Mouse (Mus musculus) colon, adult 2 months (tissue): Measurements from ENCODE around the gene Npdc1. TPM values are rescaled to one million over a fixed set of nuclear protein-coding genes. Genes with fewer than 3 reads are reported as not detected.

ENCODE experiments used
- polyA plus RNA-seq: library from polyadenylated mRNA; depleted of rRNA; stranded (reverse); fragments of >200 nt; gene quantifications from 2 replicates; pipeline ENCODE4 v1.2.3, GENCODE M21; 2012; rRNA removed

The Npdc1 gene
- polyA plus RNA-seq: 246 and 266 TPM in 2 replicates

DNA sequence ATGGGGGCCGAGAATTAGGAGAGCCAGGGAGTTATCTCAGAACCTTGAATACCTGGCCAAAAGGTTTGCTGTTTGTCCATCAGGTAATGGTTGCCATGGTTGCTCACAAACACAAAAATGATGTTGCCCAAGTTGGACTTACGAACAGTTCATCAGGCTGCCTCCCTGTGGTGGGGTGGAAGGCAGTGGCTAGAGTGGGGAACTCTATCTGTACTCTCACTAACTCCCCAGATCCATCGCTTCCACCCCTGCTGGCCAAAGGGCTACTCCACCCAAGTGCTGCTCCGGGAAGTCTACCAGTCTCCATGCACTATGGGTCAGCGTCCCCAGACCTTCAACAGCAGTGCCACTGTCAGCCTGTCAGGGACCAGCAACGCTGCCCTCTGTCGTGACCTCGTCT is at the start of gene Npdc1:
Gene Npdc1, plus strand, starts transcription at position 301 of the 400 bp plus-strand sequence.

DNA sequence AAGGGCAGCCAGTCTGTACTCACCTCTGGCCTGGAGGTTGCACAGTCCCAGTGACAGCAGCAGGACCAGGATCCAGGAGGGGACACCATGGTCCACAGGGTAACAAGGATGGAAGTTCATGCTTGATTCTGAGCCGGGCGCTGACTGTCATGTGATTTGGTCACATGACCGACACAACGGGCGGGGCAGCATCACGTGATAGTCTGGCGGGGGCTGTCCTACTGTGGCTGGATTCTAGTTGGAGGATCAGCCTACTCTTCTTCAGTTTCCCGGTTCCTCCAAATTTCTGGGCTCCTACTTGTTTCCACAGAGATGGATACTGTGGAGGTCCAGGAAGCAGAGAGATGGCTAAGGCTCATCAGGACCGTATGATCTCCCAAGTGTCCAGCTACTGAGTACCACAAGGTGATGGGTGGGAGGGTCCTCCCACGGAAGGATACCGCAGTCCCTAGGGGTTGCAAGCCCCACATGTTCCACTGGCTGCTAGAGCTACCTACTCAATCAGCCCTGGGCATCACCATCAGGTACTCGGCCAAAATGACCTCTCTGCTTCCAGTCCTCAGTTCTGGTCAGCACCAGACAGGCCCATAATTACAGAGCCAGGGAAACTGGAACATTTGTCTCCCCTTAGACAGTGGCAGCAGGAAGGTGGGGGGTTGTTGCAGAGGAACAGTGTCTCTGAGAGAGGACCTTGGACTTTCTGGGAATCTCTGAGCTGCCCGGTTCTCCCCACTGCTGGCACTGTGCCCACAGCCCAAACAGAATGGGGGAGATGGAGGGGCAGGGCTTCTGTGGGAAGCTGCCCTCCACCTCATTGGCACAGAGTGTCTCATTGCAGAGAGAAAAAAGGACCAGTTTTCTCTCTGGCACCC is 42.7 kb upstream of the Npdc1 start, which contains the start of gene Dpp7:
Gene Dpp7, minus strand, starts transcription at position 152 of the 872 bp plus-strand sequence.

DNA sequence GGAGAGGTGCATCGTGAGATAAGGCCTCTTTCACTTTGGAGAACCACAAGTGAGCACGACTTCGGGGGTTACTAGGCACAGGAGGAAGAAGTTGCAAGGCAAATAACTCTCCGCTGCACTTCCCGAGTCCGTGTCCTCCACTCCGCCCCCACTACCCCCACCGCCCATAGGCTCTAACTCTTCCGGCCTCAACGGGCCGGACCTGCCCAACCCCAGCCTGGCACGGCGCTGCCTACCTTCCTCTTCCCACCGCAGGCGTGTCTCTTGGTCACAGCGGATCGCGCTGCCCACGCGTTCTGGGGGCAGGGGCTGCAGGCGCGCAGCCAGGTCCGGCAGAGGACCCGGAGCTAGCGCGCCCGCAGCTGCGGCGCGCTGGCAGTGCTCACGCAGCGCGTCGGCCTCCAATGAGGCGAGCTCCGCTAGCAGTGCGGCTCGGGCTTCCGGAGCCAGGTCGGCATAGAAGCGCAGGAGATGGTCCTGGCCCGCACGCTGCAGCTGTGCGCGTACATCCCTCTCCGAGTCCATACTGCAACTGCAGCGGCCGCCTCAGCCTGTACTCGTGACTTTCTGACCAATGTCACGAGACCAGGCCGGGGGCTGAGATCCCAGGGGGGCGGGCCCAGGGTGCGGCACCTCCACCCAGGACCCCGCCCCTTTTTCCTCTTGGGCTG is 33.9 kb upstream of the Npdc1 start, which contains the start of gene Uap1l1:
Gene Uap1l1, minus strand, starts transcription at position 592 of the 671 bp plus-strand sequence.

DNA sequence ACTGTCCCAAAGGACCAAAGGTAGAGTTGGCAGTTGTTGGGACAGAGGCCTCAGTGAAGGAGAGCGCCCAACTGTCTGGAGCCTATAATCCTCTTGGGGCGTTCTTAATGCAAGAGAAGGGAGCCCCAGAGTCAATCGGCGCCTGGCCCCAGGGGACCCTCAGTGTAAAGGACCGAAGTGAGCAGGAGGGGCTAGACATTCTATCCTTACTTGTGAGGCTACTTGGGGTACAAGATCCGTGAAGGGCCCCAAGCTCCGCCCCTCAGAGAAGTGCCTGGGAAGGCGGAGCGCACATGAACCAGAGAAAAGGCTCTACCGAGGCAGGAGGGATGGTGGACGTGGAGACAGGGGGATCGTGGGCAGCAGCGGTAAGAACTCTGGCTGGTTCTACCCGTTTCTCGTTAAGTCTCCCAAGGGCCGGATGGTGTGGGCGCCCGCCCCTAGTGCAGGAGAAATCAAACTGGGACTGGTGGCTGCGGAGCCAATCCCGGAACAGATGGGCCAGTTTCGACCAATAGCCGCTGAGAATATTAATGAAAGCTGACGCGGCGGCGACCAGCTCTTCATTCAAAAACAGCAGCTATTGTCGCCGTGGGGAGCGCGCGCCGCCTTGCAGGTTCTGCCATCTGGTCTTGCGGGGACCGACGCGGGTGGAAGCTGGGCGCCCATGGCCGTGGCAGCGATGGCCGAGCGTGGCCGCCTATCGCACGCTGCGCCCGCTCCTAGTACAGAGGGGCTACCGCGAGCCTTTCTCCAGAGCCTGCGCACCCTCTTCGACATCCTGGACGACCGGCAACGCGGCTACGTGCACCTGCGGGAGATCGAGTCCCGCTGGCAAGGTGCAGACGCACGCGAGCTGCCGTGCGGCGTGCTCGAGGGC is 27.1 kb upstream of the Npdc1 start, which contains the start of gene Sapcd2:
Gene Sapcd2, plus strand, starts transcription at position 558 of the 880 bp plus-strand sequence.

DNA sequence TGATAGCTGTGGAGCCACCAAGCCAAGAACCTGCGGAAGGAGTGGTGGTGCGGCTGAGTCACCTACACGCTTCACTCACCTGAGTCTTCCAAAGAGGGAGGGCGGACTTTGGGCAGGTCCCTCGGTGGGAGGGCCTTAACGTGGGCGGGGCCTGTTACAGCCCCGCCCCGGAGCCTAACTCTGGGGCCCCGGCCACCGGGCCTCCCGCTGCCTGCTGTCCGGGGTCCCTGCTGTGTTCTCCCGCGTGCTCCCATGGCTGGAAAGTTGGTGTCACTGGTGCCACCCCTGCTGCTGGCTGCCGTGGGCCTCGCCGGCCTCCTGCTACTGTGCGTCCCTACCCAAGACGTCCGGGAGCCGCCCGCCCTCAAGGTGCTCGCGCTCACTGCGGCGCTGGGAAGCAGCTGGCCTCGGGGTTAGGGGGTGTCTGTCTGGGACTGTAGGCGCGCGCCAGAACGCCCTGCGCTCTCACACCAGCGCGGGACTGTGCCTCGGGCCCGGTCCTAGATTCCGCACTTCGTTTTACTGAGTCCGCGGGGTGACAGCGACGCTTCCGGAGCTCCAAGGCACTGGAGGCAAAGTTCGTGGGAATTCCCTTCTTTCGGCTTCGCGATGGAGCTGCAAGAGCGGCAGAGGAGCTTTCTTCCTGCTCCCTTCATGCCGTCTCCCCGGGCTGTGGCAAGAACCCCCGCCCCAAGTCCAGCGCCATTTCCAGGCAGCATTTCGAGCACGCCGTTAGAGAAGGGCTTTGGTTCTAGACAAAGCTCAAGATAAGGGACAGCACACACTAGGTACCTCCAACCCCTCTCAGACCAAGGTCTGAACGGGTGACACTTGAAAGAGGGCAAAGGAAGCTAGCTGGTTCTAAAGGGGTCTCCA is 3.2 kb upstream of the Npdc1 start, which contains the start of gene Entpd2:
Gene Entpd2, plus strand, starts transcription at position 154 of the 876 bp plus-strand sequence.

GRCm38 (mm10) chr2:25422587-25423410 is 23.6 kb downstream of the Npdc1 start, which contains the start of gene Fut7:
Gene Fut7, plus strand, starts transcription at chr2:25423267.

GRCm38 (mm10) chr2:25428442-25429236 is 29.5 kb downstream of the Npdc1 start, which contains the start of gene Abca2:
Gene Abca2, plus strand, starts transcription at chr2:25428703.

DNA sequence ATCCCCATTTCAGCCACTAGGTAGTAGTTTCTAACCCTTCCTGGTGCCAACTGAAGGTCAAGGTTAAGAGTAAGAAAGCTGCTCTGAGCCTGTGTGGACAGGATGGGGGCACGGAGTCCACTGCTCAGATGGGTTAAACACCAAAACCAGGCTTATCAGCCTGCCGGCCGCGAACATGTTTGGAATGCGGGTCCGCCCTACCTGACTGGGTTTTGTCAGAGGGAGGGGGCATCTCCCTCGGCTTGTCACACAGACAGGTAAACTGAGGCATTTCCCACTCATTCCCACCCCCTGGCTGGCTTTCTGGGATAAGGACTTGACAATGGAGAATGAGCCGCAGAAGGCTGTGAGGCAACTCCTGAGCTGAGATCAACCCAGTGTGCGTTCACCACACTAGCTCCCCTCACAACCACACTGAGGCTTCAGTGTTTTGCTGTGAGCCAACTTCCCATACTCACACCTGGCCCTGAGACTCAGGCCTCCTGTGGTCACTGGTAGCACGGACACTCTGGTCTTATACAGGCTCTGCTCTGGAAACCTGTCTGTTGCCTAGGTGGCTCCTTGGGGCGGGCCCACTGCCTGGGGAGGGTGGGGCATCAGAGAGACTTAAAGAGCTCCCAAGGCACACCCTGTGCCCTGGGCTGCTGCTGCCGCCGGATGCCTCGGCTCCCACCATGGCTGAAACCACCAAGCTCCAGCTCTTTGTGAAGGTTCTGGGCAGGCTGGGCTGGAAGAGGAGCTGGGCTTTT is 57.2 kb downstream of the Npdc1 start, which contains the start of gene Clic3:
Gene Clic3, plus strand, starts transcription at position 634 of the 749 bp plus-strand sequence.

Other genes with a start within 250 kb of the Npdc1 start
- 38.5 and 40.0 TPM in 2 replicates for gene Nrarp, start 218.6 kb upstream of the Npdc1 start, polyA plus RNA-seq
- 73.5 and 77.4 TPM in 2 replicates for gene Tor4a, start 202.5 kb upstream of the Npdc1 start, polyA plus RNA-seq
- 58.5 and 62.9 TPM in 2 replicates for gene Nelfb, start 187.9 kb upstream of the Npdc1 start, polyA plus RNA-seq
- gene Stpg3, start 184.7 kb upstream of the Npdc1 start, polyA plus RNA-seq: 0.19 TPM in 1 of 2 replicates, not detected in the other
- gene Fam166a, start 180.6 kb upstream of the Npdc1 start, polyA plus RNA-seq: 0.10 TPM in 1 of 2 replicates, not detected in the other
- gene Tubb4b, start 174.6 kb upstream of the Npdc1 start, polyA plus RNA-seq: 680 and 930 TPM in 2 replicates
- gene Slc34a3, start 165.0 kb upstream of the Npdc1 start, polyA plus RNA-seq: 0.06 TPM in 1 of 2 replicates, not detected in the other
- not detected in 2 replicates for gene Rnf224, start 162.6 kb upstream of the Npdc1 start, polyA plus RNA-seq
- gene Rnf208, start 157.1 kb upstream of the Npdc1 start, polyA plus RNA-seq: 17.8 and 19.3 TPM in 2 replicates
- gene Cysrt1, start 156.9 kb upstream of the Npdc1 start, polyA plus RNA-seq: 0.41 TPM in 1 of 2 replicates, not detected in the other
- gene AL732309.1, start 152.5 kb upstream of the Npdc1 start, polyA plus RNA-seq: 26.9 and 28.8 TPM in 2 replicates
- 39.1 and 59.2 TPM in 2 replicates for gene Tmem203, start 143.9 kb upstream of the Npdc1 start, polyA plus RNA-seq
- gene Tprn, start 136.7 kb upstream of the Npdc1 start, polyA plus RNA-seq: 194 and 199 TPM in 2 replicates
- 68.4 and 69.1 TPM in 2 replicates for gene Ssna1, start 126.9 kb upstream of the Npdc1 start, polyA plus RNA-seq
- gene Anapc2, start 126.9 kb upstream of the Npdc1 start, polyA plus RNA-seq: 80.9 and 85.4 TPM in 2 replicates
- gene Tmem210, start 111.2 kb upstream of the Npdc1 start, polyA plus RNA-seq: not detected in 2 replicates
- gene Lrrc26, start 109.4 kb upstream of the Npdc1 start, polyA plus RNA-seq: 197 and 281 TPM in 2 replicates
- 1.5 TPM in 2 replicates for gene Grin1, start 80.2 kb upstream of the Npdc1 start, polyA plus RNA-seq
- 15.6 and 17.3 TPM in 2 replicates for gene Man1b1, start 67.0 kb upstream of the Npdc1 start, polyA plus RNA-seq
- gene Dpp7, start 43.0 kb upstream of the Npdc1 start, polyA plus RNA-seq: 37.3 and 38.5 TPM in 2 replicates
- 53.2 and 76.3 TPM in 2 replicates for gene Uap1l1, start 33.7 kb upstream of the Npdc1 start, polyA plus RNA-seq
- 24.4 and 27.1 TPM in 2 replicates for gene Sapcd2, start 27.0 kb upstream of the Npdc1 start, polyA plus RNA-seq
- gene Entpd2, start 3.5 kb upstream of the Npdc1 start, polyA plus RNA-seq: 66.7 and 73.6 TPM in 2 replicates
- gene Fut7, start 23.9 kb downstream of the Npdc1 start, polyA plus RNA-seq: 0.19 and 0.25 TPM in 2 replicates
- gene Abca2, start 29.4 kb downstream of the Npdc1 start, polyA plus RNA-seq: 19.3 and 24.9 TPM in 2 replicates
- gene Clic3, start 57.5 kb downstream of the Npdc1 start, polyA plus RNA-seq: 1.6 and 2.1 TPM in 2 replicates
- gene Paxx, start 61.7 kb downstream of the Npdc1 start, polyA plus RNA-seq: 66.2 and 79.3 TPM in 2 replicates
- gene Ptgds, start 70.7 kb downstream of the Npdc1 start, polyA plus RNA-seq: 0.21 and 0.37 TPM in 2 replicates
- not detected in 2 replicates for gene Lcn12, start 94.6 kb downstream of the Npdc1 start, polyA plus RNA-seq
- gene Fbxw5, start 101.4 kb downstream of the Npdc1 start, polyA plus RNA-seq: 23.6 and 29.7 TPM in 2 replicates
- 1.7 and 2.4 TPM in 2 replicates for gene C8g, start 102.4 kb downstream of the Npdc1 start, polyA plus RNA-seq
- gene Traf2, start 147.6 kb downstream of the Npdc1 start, polyA plus RNA-seq: 13.4 and 15.1 TPM in 2 replicates
- 208 and 259 TPM in 2 replicates for gene Edf1, start 158.5 kb downstream of the Npdc1 start, polyA plus RNA-seq
- 3.1 and 10.3 TPM in 2 replicates for gene Mamdc4, start 175.5 kb downstream of the Npdc1 start, polyA plus RNA-seq
- 20.9 and 24.9 TPM in 2 replicates for gene Phpt1, start 175.9 kb downstream of the Npdc1 start, polyA plus RNA-seq
- gene Ajm1, start 182.4 kb downstream of the Npdc1 start, polyA plus RNA-seq: 2.2 and 2.4 TPM in 2 replicates
- gene Rabl6, start 209.2 kb downstream of the Npdc1 start, polyA plus RNA-seq: 64.1 and 64.2 TPM in 2 replicates
- 0.07 TPM in 2 replicates for gene Ccdc183, start 218.3 kb downstream of the Npdc1 start, polyA plus RNA-seq
- gene Tmem141, start 222.7 kb downstream of the Npdc1 start, polyA plus RNA-seq: 20.6 and 23.5 TPM in 2 replicates
- gene Fcna, start 228.7 kb downstream of the Npdc1 start, polyA plus RNA-seq: 9.5 and 10.1 TPM in 2 replicates